In the genomic region with DNA sequence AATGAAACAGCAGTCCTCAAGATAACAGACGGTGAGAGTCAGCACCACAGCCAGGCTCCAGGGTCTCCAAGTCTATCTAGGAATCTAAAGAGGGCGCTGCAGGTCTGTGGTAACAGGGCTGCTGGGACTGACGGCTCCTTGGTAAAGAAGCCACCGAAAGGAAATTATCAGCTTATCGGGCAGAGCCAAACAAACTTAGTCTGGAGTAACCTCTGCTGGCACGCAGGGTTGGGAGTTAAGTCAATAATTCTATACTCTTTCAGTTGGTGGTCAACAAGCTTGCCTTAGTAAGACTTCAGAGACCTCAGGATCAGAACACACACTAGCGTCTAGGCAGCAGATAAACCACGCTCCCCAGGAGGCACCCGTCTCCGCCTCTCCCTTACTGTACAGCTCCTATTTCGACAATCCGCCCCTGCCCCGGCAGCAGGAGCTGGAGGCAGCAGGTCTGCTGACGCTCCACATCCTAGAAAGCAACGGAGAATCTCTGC, we compare ENCODE assay signal across 13 mouse cellular contexts. TPM values are rescaled to one million over a fixed set of nuclear protein-coding genes. Genes with fewer than 3 reads are reported as not detected.
A peak's percentile ranks its signal among the peaks of the same experiment; 100 is the strongest.
DNase-seq lines count a peak whose midpoint lies in the region; ATAC-seq and TF ChIP-seq lines count a peak whose summit lies in the region.
"Had no signal": no experiment of that assay in that cellular context is flagged by ENCODE, and none has a peak within 500 bp of the region (broad histone marks: within the 10 kb centered on the region; RNA-seq: fewer than 3 reads in every experiment).

No protein-coding gene starts in this region.

- 79% methylated on average over 15 of the region's 15 CpGs for WGBS in hindbrain, embryonic 16.5 days
- WGBS in hindbrain, embryonic 14.5 days, result 86% methylated on average over 15 of the region's 15 CpGs
- 83% methylated on average over 15 of the region's 15 CpGs for WGBS in midbrain, postnatal 0 days
- WGBS in midbrain, embryonic 10.5 days, result 85% methylated on average over 15 of the region's 15 CpGs
- 53% methylated on average over 15 of the region's 15 CpGs for WGBS in liver, adult 2 months
- 34% methylated on average over 15 of the region's 15 CpGs for WGBS in stomach, postnatal 0 days
- 69% methylated on average over 15 of the region's 15 CpGs for WGBS in cerebellum, adult 2 months

- TF ChIP-seq CTCF in midbrain, postnatal 0 days (IDR thresholded peaks at IDR 0.05), result peak; percentile 8; the same call in 1 of the 2 replicates
- 0 out of 2 replicates have a peak, but pooled peaks have one; percentile 23 for TF ChIP-seq CTCF in liver, adult 2 months (IDR thresholded peaks at IDR 0.05; ENCODE audit: low read depth, low read length)
- peak; percentile 55 for TF ChIP-seq CTCF in stomach, postnatal 0 days (IDR thresholded peaks at IDR 0.05; ENCODE audit: low read depth)
- TF ChIP-seq CTCF in cerebellum, adult 2 months (IDR thresholded peaks at IDR 0.05; ENCODE audit: borderline replicate concordance, insufficient read depth, low read depth, low read length), result no peak

- TF ChIP-seq EP300 in stomach, postnatal 0 days (optimal IDR thresholded peaks at IDR 0.05), result no peak

- no peak overlapping the region for H3K9ac ChIP-seq in hindbrain, embryonic 16.5 days (ENCODE audit: low read depth, low read length)
- no peak overlapping the region for H3K9ac ChIP-seq in hindbrain, embryonic 14.5 days
- no peak overlapping the region for H3K9ac ChIP-seq in midbrain, postnatal 0 days (replicated peaks; ENCODE audit: low read length, poor library complexity, severe bottlenecking)
- H3K9ac ChIP-seq in liver, adult 2 months (ENCODE audit: low read depth, low read length), result no peak overlapping the region
- H3K9ac ChIP-seq in stomach, postnatal 0 days (ENCODE audit: low read length), result no peak overlapping the region
- H3K9ac ChIP-seq: heart, embryonic 15.5 days; kidney, embryonic 15.5 days; limb, embryonic 15.5 days had no signal

- 0 out of 2 replicates have a peak, but pooled peaks have one; percentile 25 for ATAC-seq in hindbrain, embryonic 16.5 days
- no peak for ATAC-seq in hindbrain, embryonic 14.5 days (ENCODE audit: low FRiP score)
- ATAC-seq in midbrain, postnatal 0 days (ENCODE audit: low FRiP score), result no peak
- peak; percentile 38; the same call in 1 of the 2 replicates for ATAC-seq in stomach, postnatal 0 days (ENCODE audit: low FRiP score, low TSS enrichment)

- H3K79me2 ChIP-seq in liver, adult 2 months (ENCODE audit: control insufficient read depth, insufficient read depth, low read length), result peaks cover 50% of the 10 kb centered on the region

- H3K27ac ChIP-seq in hindbrain, embryonic 16.5 days (ENCODE audit: low read depth, low read length), result no peak overlapping the region
- H3K27ac ChIP-seq in hindbrain, embryonic 14.5 days, result no peak overlapping the region
- no peak overlapping the region for H3K27ac ChIP-seq in midbrain, postnatal 0 days (ENCODE audit: low read depth, low read length)
- no peak overlapping the region for H3K27ac ChIP-seq in midbrain, embryonic 10.5 days (replicated peaks)
- H3K27ac ChIP-seq in liver, adult 2 months (replicated peaks; ENCODE audit: insufficient read depth, low read depth, low read length), result no peak overlapping the region
- no peak overlapping the region for H3K27ac ChIP-seq in stomach, postnatal 0 days (replicated peaks)
- no peak overlapping the region for H3K27ac ChIP-seq in cerebellum, adult 2 months (ENCODE audit: insufficient read depth, low read length)
- H3K27ac ChIP-seq: heart, embryonic 15.5 days; kidney, embryonic 15.5 days; limb, embryonic 15.5 days had no signal

- TF ChIP-seq POLR2A in liver, adult 2 months (IDR thresholded peaks at IDR 0.05; ENCODE audit: extremely low read depth, insufficient read depth, low read length), result no peak
- no peak for TF ChIP-seq POLR2A in cerebellum, adult 2 months (IDR thresholded peaks at IDR 0.05; ENCODE audit: borderline replicate concordance, insufficient read depth, low read length)

- H3K4me2 ChIP-seq in hindbrain, embryonic 16.5 days (ENCODE audit: low read length), result no peak overlapping the region
- no peak overlapping the region for H3K4me2 ChIP-seq in hindbrain, embryonic 14.5 days (replicated peaks)
- no peak overlapping the region for H3K4me2 ChIP-seq in midbrain, postnatal 0 days (ENCODE audit: low read depth, low read length, poor library complexity, severe bottlenecking)
- H3K4me2 ChIP-seq in stomach, postnatal 0 days (replicated peaks; ENCODE audit: low read depth), result no peak overlapping the region
- H3K4me2 ChIP-seq: heart, embryonic 15.5 days; kidney, embryonic 15.5 days; limb, embryonic 15.5 days had no signal

- H3K4me3 ChIP-seq in hindbrain, embryonic 16.5 days (ENCODE audit: low read length), result no peak overlapping the region
- no peak overlapping the region for H3K4me3 ChIP-seq in hindbrain, embryonic 14.5 days (replicated peaks; ENCODE audit: low read length)
- no peak overlapping the region for H3K4me3 ChIP-seq in midbrain, postnatal 0 days (ENCODE audit: low read depth, low read length)
- H3K4me3 ChIP-seq in midbrain, embryonic 10.5 days, result no peak overlapping the region
- no peak overlapping the region for H3K4me3 ChIP-seq in liver, adult 2 months (ENCODE audit: insufficient read depth, low read depth, low read length)
- H3K4me3 ChIP-seq in stomach, postnatal 0 days (ENCODE audit: low read depth, low read length), result no peak overlapping the region
- H3K4me3 ChIP-seq in cerebellum, adult 2 months (replicated peaks; ENCODE audit: insufficient read depth, low read depth, low read length), result no peak overlapping the region
- H3K4me3 ChIP-seq: heart, embryonic 15.5 days; kidney, embryonic 15.5 days; limb, embryonic 15.5 days; myocyte had no signal

- DNase-seq in hindbrain, embryonic 14.5 days (ENCODE audit: low spot score), result no peak
- DNase-seq in midbrain, postnatal 0 days (ENCODE audit: low spot score), result no peak
- no peak for DNase-seq in midbrain, embryonic 10.5 days (ENCODE audit: low spot score)
- DNase-seq in liver, adult 2 months (ENCODE audit: extremely low read depth, low read depth, low spot score), result no peak
- peak; percentile 54 for DNase-seq in stomach, postnatal 0 days (ENCODE audit: low spot score)
- no peak for DNase-seq in cerebellum, adult 2 months
- DNase-seq in frontal cortex, postnatal 14 days (ENCODE audit: low spot score in 2 of 2), result no peak
- DNase-seq: cerebellum, postnatal 10 days had no signal

- H3K36me3 ChIP-seq in hindbrain, embryonic 16.5 days (ENCODE audit: control insufficient read depth, insufficient read depth, low read length), result peaks cover 27% of the 10 kb centered on the region
- H3K36me3 ChIP-seq in hindbrain, embryonic 14.5 days (replicated peaks; ENCODE audit: control insufficient read depth, insufficient read depth), result peaks cover 89% of the 10 kb centered on the region
- H3K36me3 ChIP-seq in midbrain, postnatal 0 days (ENCODE audit: insufficient read depth, low read length), result peaks cover 64% of the 10 kb centered on the region
- H3K36me3 ChIP-seq in midbrain, embryonic 10.5 days, result peaks cover 98% of the 10 kb centered on the region
- peaks cover 23% of the 10 kb centered on the region for H3K36me3 ChIP-seq in liver, adult 2 months (ENCODE audit: control insufficient read depth, insufficient read depth, low read length)
- peaks cover 26% of the 10 kb centered on the region for H3K36me3 ChIP-seq in stomach, postnatal 0 days (ENCODE audit: control insufficient read depth, insufficient read depth, low read length)

- 0 out of 2 replicates have a peak, but pooled peaks cover 4% of the 10 kb centered on the region for H3K4me1 ChIP-seq in hindbrain, embryonic 16.5 days (ENCODE audit: control insufficient read depth, insufficient read depth, low read depth, low read length)
- no peaks in the 10 kb centered on the region for H3K4me1 ChIP-seq in hindbrain, embryonic 14.5 days (replicated peaks; ENCODE audit: control insufficient read depth, insufficient read depth, low read length)
- no peaks in the 10 kb centered on the region for H3K4me1 ChIP-seq in midbrain, postnatal 0 days (ENCODE audit: insufficient read depth, low read length)
- H3K4me1 ChIP-seq in midbrain, embryonic 10.5 days, result no peaks in the 10 kb centered on the region
- H3K4me1 ChIP-seq in liver, adult 2 months (ENCODE audit: control insufficient read depth, insufficient read depth, low read length), result no peaks in the 10 kb centered on the region
- H3K4me1 ChIP-seq in stomach, postnatal 0 days (replicated peaks; ENCODE audit: control insufficient read depth, insufficient read depth), result no peaks in the 10 kb centered on the region
- peaks cover 32% of the 10 kb centered on the region for H3K4me1 ChIP-seq in cerebellum, adult 2 months (ENCODE audit: control insufficient read depth, insufficient read depth, low read length)
- H3K4me1 ChIP-seq: kidney, embryonic 15.5 days had no signal

- H3K9me3 ChIP-seq in hindbrain, embryonic 16.5 days (ENCODE audit: control insufficient read depth, low read length), result no peaks in the 10 kb centered on the region
- H3K9me3 ChIP-seq in hindbrain, embryonic 14.5 days (ENCODE audit: control insufficient read depth, low read length), result no peaks in the 10 kb centered on the region
- no peaks in the 10 kb centered on the region for H3K9me3 ChIP-seq in midbrain, postnatal 0 days (ENCODE audit: low read length)
- no peaks in the 10 kb centered on the region for H3K9me3 ChIP-seq in midbrain, embryonic 10.5 days (replicated peaks)
- no peaks in the 10 kb centered on the region for H3K9me3 ChIP-seq in stomach, postnatal 0 days (ENCODE audit: control insufficient read depth, low read length)
- H3K9me3 ChIP-seq: heart, embryonic 15.5 days; kidney, embryonic 15.5 days; limb, embryonic 15.5 days had no signal

- no peaks in the 10 kb centered on the region for H3K27me3 ChIP-seq in hindbrain, embryonic 16.5 days (replicated peaks; ENCODE audit: control insufficient read depth, insufficient read depth, low read length)
- H3K27me3 ChIP-seq in hindbrain, embryonic 14.5 days (ENCODE audit: control insufficient read depth, insufficient read depth, low read length), result no peaks in the 10 kb centered on the region
- H3K27me3 ChIP-seq in midbrain, postnatal 0 days (ENCODE audit: insufficient read depth, low read length), result no peaks in the 10 kb centered on the region
- H3K27me3 ChIP-seq in midbrain, embryonic 10.5 days (ENCODE audit: low read depth, poor library complexity, severe bottlenecking), result no peaks in the 10 kb centered on the region
- H3K27me3 ChIP-seq in liver, adult 2 months (ENCODE audit: control insufficient read depth, insufficient read depth, low read length), result no peaks in the 10 kb centered on the region
- H3K27me3 ChIP-seq in stomach, postnatal 0 days (ENCODE audit: control insufficient read depth, insufficient read depth, low read length), result no peaks in the 10 kb centered on the region
- H3K27me3 ChIP-seq in cerebellum, adult 2 months (ENCODE audit: control insufficient read depth, insufficient read depth, low read length), result no peaks in the 10 kb centered on the region
- H3K27me3 ChIP-seq: heart, embryonic 15.5 days; kidney, embryonic 15.5 days; limb, embryonic 15.5 days had no signal

RNA-seq across cellular contexts. Expression of gene Cdc42bpb, which starts 39.6 kb away (rescaled TPM):
- polyA plus RNA-seq in hindbrain, embryonic 16.5 days (2015; fragmentation: Nextera tagmentation; extraction: Ambion mirVana), result 35.3 and 40.4 TPM in 2 replicates
- 48.1 and 48.3 TPM in 2 replicates for polyA plus RNA-seq in hindbrain, embryonic 14.5 days (2014; fragmentation: Nextera tagmentation; extraction: Ambion mirVana)
- 190 and 259 TPM in 2 replicates for total RNA-seq in midbrain, postnatal 0 days (2014; rRNA removed)
- polyA plus RNA-seq in midbrain, postnatal 0 days (2015; fragmentation: Nextera tagmentation; extraction: Ambion mirVana), result 35.4 and 36.4 TPM in 2 replicates
- polyA plus RNA-seq in midbrain, embryonic 10.5 days (2016; fragmentation: Nextera tagmentation; extraction: Ambion mirVana), result 31.4 and 32.0 TPM in 2 replicates
- total RNA-seq in liver, adult 2 months (2014; rRNA removed), result 19.5 and 28.7 TPM in 2 replicates
- 96.3 and 122 TPM in 2 replicates for polyA plus RNA-seq in liver, adult 2 months (2012; rRNA removed)
- polyA plus RNA-seq in stomach, postnatal 0 days (2015; fragmentation: Nextera tagmentation; extraction: Ambion mirVana), result 18.6 and 18.7 TPM in 2 replicates
- polyA plus RNA-seq in cerebellum, adult 2 months (2012; rRNA removed), result 176 and 177 TPM in 2 replicates

Comparison
In these comparisons a context has a peak if more than half of its experiments do, and no peak if none do; other contexts are left out.
1. ATAC-seq: peak in hindbrain, embryonic 16.5 days (single experiment) and stomach, postnatal 0 days (single experiment); none in hindbrain, embryonic 14.5 days (single experiment) and midbrain, postnatal 0 days (single experiment).